Mouse (Mus musculus) megakaryocyte progenitor cell, adult 5-6 weeks (primary cell): ENCODE data around the gene Iqcf1. TPM values are rescaled to one million over a fixed set of nuclear protein-coding genes. Genes with fewer than 3 reads are reported as not detected.
A peak's percentile ranks its signal among the peaks of the same experiment; 100 is the strongest.

Source experiments
- ATAC-seq: replicated peaks from 2 replicates; pipeline ENCODE4 v1.8.0; 2016; ENCODE audit warnings: mild to moderate bottlenecking, moderate TSS enrichment, inconsistent platforms; ENCODE audit not compliant: poor library complexity
- total RNA-seq, 2 experiments: library from RNA; stranded (forward) in 1 of 2; stranded (reverse) in 1 of 2; fragments of 157-497, 149-512 nt in 1 of 2; fragments of 200-1000 nt in 1 of 2; gene quantifications; 2 replicates each; pipeline versions ENCODE4 v1.2.3 to v1.2.4; 2015 to 2017

The Iqcf1 gene
- total RNA-seq, 2 experiments from 2014 or later: not detected

DNA sequence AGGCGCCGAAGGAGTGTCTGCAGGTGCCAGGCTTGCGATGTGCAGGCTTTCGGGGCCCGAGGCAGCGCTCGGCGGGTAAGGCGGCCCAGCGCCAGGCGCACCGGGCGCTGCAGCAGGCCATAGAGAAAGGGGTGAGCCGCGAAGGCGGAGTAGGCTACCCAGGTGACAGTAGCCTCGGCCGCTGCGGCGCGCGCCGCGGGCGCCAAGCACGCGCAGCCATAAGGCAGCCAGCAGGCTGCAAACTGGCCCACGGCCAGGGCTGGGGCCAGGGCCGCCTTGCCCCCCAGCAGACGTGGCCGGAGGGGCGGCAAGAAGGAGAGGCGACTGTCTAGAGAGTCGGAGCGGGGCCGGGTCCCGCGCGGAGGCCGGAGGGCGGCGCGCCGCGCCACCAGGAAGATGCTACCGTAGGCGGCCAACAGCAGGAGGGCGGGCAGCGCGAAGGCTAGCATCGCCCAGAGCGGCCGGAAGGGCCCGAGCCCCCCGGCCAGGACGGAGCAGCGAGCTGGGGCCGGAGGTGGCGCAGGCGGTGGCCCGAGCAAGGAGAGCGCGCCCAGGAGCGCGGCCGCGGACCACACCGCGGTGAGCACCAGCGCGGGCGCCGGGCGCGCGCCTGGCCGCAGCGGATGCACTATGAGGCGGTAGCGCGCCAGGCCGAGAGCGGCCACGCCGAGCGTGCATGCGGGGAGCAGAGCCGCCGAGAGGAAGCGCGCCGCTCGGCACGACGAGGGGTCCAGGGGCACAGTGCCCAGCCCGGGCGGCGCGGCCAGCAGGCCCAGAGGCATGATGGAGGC, 34.8 kb upstream of the Iqcf1 start:
- ATAC-seq: peak; percentile 40

DNA sequence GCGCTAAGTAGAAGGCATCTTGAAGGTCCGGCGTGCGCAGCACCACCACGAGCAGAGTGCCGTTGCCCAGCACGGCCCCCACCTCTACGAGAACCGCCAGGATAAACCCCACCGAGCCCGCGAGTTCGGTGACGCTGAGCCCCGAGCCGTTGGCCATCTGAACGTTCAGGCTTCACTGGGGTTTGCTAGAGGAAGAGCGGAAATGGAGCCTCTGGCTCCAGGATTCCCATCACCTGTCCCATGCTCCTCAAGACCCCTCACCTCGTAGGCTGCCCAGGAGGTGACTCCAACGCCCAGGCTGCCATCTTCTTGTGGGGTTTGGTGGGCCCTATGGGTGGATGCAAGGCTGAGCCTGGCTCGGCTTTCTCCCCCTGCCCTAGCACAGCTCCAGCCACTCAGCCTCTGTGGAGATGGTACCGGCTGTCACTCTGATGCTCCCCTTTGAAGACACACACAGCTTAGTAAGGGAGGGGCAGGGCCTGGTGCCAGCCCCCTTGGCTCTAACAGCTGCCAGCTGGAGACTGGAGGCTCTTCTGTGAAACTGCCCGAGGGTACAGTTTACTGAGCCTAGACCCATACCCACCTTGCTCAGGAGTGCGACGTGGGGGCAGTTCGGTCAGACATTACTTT, 34.1 kb upstream of the Iqcf1 start, which contains the start of gene Gpr62:
Gene Gpr62 (minus strand): TSS at position 368 of the 630 bp plus-strand sequence.
- no peak for ATAC-seq

DNA sequence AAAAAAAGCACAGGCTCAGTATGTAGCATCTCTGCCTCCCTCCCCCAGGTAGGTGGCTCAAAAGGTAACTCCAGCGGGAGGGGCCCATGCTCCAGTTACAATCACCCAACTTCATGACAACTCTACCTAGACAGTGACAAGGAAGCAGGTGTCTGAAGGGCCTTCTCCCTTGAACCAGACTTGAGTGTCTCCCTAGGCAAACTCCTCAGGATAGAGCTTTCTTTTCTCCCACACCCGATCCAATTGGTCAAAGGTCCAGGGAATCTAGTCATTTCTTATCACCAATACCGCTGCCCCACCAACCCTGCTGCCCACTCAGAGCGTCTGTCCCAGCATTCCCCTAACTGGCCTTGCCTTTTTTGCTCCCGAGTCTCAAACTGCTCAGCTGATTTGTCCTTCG, 33.0 kb upstream of the Iqcf1 start:
- ATAC-seq: no peak

DNA sequence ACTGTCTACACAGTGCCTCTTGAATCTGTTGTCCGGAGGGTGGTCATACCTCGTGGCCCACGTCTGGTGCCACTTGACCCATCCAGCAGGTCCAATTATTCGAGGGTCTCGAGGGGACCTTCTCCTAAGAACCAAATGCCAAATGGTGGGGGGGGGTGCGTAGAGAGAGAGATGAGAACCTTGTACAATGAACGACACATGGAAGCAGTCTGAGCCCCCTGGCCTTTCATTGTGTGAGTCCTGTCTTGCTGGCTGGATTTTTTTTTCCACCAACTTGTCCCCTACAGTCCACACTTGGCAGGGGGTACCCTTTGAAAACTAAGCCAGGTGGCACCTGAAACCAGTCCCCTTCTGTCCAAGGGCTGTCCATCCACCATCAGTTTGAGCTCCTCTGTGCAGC, 32.0 kb upstream of the Iqcf1 start:
- ATAC-seq: no peak

DNA sequence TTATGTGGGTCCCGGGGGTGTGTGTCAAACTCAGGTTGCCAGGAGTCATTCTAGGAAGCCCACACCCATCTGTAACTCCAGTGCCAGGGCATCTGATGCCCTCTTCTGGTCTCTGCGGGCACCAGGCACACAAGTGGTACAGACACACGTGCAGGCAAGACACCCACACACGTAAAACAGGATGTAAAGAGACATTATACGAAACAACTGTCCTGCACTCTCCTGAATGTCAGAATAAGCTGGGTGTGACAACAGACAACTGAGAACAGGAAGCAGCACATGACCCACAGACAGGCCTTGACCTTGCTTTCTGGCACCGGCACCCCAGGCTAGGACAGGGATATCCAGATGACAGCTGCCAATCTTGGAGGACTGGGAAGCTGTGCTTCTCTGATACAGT, 30.4 kb upstream of the Iqcf1 start:
- peak; percentile 46 for ATAC-seq

DNA sequence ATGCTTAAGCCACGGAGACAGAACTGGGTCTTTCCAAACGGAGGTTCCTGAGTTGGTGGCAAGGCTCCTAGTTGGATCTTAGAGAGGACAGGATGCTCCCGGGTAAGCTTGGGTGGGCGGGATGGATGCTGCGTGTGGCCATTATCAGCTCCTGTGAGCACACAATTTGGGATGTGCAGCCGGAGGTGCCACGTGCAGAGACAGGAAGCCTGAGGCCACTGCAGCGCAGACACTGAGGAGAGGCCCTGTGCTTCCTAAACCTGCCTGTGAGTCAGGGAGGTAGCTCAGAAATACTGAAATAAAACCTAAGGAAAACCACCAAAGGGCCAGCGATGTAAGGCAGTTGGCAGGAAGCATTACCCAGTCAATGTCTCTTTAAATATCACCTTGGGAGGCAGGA, 30.0 kb upstream of the Iqcf1 start:
- ATAC-seq: no peak

DNA sequence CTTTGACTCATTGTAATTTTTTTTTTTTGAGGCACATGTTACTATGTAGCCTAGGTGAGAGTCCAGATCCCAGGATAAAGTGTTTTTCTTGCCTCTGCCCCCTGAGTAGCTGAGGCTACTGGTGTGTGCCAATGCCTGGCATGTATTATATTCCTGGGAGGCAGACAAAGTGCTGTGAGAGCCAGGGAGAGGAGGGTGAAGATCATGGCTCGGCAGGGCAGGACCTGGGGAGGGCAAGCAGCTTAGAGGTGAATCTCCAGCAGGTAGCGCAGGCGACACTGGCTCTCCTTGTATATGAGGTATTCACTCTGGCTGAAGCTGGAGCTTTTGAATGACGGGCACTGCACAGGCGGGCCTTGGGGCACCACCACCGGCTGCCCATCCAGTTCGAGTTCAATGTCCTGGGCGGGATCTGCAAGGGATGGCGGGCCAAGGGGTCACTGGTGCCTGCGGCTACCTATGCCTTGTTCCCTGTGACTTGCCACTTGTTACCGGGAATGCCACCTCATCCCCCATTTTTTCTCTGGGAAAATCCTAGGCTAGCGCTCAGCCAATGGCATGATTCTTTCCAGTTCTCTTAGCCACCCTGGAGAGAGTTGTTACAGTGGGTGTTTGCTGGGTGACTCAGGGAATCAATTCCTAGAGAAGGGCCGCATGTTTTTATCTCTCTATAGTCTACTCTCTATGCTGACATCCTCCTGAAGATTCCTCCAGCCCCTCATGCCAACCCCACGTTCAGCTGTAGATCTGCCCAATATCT, 28.6 kb upstream of the Iqcf1 start:
- ATAC-seq: no peak

DNA sequence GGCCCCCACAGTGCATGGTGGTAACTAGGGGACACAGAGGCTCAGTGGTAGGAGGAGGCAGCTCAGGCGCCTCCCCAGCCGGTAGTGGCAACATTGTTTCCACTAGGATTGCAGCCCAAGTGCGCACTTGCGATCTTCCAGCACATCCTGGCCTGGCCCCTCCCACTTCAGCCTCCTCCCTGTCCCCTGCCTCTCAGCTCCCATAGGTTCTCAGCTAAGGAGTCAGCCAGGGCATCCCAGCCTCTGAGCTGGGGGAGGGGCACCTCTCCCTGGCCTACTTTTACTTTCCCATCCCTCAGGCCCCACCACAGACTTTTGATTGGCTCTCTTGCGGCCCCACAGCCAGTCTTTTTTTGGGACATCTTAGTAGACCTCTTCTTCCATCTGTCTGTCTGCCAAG, 27.9 kb upstream of the Iqcf1 start:
- ATAC-seq: no peak

DNA sequence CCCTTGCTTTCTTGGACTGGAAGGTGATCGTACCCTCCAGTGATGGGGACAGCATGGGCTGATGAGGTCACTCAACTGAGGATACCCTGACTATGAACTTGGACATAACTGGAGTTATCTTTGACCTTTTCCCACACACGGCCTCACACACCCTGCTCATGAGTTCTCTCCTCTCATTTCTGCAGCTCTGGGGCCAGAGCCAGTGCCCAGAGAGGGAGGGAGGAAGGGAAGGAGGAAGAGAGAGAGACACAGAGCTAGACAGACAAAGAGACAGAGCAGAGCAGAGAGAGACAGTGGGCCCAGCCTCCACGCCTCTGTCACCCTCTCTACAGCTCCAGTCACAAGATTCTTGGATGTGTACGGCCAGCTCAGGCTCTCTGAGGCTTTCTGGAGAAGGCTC, 27.4 kb upstream of the Iqcf1 start:
- no peak for ATAC-seq

DNA sequence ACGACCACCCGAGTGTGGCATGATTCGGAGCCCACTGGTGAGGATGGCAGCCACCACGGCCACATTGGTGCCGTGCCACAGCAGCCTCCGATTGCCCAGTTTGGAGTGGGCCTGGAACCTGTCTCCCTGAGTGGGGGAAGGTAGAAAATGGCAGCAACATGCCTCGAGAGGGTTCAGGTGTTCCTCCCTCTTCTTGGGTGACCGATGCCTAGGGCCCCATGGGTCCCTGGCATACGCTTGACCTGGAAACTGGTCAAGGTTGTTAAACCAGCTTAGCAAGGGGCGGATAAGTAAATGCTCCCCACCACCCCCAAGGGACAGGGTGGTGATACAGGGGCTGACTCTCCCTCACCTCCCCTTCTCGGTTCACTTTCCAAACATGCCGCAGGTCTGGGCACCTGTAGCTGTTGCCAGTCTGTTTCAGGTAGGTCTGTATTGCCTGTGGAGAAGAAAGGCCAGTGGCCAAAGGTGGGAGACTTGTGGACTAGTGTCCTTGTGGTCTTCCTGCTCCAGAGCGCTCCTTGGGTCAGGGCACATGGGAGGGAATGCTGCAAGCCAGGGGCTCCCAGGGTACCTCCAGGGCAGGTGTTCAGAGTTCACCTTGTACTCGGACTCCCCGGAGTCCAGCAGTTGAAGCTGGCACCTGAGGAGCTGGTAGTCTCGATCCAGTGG, 26.6 kb upstream of the Iqcf1 start:
- no peak for ATAC-seq

DNA sequence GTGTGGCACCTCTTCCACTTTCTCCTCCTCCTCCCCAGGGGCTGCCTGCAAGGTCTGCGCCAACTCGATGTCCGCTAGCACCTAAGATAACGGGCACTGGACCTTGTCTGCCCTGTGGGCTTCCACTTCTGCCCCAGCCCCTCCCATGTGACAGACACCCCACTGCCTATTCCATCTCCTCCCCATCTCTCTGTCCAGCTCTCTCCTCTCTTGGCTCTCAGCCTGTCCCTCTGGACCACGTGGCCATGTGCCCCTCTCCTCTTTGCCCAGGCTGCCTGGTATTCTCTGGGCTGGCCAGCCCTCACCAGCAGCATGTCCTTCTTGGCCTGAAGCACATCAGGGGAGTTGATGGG, 26.0 kb upstream of the Iqcf1 start:
- ATAC-seq: no peak

DNA sequence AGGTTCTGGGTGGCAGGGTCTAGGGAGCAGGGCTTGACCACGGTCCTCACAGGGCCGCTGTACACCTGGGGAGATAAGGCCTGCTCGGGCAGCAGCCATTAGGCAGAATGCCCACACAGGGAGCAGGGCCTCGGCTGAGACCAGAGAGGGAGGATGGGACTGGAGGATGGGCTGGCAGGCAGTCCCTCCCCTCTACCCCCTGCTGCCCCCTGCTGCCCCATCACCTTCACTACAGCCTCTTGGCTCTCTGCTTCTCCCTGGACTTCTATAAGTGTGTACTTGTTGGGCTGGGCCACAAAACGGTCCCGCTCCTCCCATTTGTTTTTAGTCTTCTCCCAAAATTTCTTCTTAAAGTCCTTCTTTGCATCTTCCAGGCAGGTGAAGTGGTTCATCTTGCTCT, 25.3 kb upstream of the Iqcf1 start:
- ATAC-seq: peak; percentile 56

DNA sequence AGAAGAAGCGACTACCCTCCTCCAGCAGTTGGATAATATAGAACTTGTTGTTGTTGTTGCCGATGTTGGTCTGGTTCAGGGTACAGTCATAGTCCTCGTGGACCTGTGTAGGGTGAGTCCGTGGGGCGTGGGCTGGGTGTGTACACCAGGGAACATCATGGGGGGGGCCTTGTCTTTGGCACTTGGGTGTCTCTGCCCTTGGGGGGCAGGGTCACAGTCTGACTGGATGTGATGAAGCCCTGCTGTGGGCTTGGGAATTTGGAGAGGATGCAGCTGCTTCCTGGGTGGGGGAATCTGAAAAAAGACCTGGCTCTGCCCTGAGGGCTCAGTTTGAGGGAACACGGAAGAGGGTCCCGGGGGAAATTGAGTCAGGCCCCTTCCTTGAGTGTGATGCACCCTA, 24.7 kb upstream of the Iqcf1 start:
- ATAC-seq: no peak

DNA sequence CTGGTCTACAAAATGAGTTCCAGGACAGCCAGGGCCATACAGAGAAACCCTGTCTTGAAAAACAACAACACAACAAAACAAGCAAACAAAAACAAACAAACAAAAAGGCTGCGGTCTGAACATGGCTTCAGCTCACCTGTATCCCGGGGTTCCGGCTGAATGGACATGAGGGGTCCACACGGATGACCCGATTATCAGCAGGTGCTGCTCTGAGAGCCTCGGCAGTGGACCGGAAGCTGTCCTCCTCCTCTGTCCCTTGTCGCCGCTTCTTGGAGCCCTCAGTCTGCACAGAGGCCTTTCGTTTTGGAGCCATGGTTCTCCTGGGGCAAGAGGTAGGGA, 24.1 kb upstream of the Iqcf1 start, which contains the start of gene Rrp9:
Gene Rrp9 (plus strand): TSS at position 301 of the 339 bp plus-strand sequence.
- ATAC-seq: no peak

DNA sequence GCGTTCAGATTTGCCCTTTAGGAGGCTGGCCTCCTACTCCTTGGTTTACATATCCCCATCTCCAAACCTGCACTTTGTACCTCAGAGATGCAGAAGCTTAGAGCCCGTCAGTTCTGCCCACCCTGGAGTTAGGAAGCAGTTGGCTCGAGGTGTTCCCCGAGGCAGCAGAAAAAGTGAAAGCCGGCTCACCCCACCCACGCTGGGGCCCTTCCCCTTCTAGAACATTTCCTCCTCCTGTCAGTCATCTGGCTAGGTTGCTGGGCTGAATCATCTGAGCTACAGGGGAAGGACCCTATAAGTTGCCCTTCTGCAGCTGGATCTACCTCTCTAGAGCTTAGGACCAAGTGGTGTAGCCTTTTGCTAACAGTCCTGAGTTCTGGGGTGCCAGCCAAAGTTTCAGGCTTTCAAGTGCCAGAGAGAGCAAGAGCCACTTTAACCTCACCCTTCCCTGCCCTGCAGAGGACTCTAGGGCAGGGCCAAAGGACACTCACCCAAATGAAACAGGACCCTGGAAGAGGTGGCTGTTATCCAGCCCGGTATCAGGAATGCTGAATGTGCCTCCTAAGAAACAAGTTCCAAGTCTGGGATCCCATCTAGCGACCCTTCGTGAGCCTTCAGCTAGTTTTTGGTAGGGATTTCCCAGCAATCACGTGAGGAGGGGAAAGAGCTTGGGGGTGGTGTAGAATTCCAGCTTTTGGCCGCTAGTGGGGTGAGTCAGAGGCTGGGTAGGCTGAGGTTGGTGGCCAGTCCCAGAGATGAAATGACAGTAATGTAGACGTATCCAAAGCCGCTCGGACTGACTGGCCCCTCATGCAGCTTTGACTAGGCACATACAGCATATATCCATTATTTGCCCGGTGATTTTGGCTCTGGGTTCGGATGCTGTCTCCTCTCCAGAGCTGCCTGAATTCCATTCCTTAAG, 23.5 kb upstream of the Iqcf1 start:
- ATAC-seq: 0 out of 2 replicates have a peak, but pooled peaks have one; percentile 2

DNA sequence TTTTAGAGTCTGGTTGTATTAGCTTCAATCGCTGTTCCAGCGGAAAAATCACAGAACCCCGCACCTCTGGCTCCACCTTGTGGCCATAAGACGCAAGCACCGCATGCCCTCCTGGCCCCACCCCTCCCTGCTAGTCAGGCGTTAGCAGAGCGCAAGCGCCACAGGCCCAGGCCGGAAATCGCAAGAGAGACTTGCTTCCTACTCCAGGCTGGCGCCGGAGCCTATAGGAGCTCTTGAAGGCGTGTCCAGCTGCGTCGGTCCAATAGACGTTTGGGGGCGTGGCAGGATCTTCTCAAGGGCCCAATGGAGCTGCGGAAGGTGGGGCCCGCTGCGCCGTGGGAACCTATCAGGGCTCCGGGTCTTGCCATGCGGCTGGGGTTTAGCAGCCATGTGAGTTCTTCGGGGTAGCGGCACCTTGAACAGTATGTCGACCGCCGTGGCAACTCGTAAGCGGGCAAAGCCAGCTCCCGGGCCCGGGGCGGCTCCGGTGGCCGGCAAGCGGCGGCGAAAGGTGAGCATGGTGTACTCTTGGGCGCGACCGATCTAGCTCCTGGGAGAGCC, 22.8 kb upstream of the Iqcf1 start, which contains the start of gene Parp3:
Gene Parp3 (minus strand): TSS at position 26 of the 561 bp plus-strand sequence.
- peak; percentile 87 for ATAC-seq

DNA sequence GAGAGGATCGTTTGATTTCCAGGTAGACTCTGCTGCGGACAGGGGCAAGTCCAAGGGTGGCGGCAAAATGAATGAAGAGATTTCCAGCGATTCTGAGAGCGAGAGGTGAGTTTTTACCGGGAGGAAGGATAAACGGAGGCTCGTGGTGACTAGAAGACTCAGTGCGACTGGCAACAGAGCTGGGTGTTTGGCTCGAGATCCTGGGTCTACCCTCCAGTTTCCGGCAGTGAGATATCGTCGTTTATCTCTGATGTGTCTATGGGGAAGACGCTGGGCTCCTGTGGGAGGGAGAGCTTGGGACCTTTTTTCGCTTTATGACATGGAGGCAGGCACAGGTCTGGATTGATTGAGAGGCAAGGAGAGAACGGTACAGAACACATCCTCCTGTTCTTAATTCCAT, 22.1 kb upstream of the Iqcf1 start:
- no peak for ATAC-seq

DNA sequence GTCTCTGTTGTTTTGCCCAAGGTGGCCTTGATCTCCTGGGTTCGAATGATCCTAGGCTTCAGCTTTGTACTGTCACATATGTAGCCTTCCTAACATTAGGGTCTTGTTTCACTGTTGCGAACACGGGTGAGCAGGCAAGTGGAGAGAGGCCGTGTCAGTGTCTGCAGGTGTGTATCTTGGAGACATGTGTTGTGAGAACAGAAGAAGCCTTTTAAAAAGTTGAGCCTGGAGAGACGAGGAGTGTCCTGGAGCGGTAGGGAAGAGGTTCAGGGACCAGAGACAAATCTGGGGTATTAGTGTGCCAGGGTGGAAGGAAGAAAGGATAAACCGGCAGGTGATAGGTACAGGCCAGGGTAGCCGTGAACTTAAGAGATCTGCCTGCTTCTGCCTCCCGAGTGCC, 21.7 kb upstream of the Iqcf1 start:
- no peak for ATAC-seq

DNA sequence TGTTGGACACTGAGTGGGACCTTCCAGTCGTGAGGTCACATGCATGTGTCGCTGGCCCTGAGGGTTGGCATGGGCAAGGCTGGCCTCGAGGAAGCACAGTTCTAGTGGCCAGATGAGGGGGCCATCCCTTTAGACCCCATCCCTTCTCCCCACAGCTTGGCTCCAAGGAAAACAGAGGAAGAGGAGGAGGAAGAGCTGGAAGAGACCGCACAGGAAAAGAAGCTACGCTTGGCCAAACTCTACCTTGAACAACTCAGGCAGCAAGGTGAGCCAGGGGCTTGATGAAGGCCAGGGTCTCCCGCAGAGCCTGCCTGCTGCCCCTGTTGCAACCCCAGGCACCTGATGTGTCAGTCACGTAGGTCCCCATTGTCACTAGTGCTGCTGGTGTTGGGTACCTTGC, 19.2 kb upstream of the Iqcf1 start:
- ATAC-seq: no peak

DNA sequence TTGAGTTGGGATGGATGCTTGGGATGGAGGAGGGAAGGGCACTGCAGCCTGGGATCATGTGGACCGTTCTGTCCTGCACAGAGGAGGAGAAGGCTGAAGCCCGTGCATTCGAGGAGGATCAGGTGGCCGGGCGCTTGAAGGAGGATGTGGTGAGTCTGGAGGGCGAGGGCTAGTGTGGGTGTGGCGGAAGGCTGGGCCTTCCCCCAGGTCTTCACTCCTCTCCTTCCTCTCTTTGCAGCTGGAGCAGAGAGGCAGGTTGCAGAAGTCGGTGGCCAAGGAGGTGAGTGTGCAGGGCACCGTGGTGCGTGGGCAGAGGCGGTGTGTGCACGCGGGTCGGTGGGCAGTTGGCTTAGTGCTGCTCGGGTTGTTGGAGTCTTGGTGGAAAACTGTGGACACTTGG, 18.7 kb upstream of the Iqcf1 start:
- peak; percentile 14; the same call in 1 of the 2 replicates for ATAC-seq
